Mouse (Mus musculus): ENCODE data around the gene Vgf. TPM values are rescaled to one million over a fixed set of nuclear protein-coding genes. Genes with fewer than 3 reads are reported as not detected.

The Vgf gene
- polyA plus RNA-seq (2015; fragmentation: Nextera tagmentation; extraction: Ambion mirVana): not detected in 2 replicates

DNA sequence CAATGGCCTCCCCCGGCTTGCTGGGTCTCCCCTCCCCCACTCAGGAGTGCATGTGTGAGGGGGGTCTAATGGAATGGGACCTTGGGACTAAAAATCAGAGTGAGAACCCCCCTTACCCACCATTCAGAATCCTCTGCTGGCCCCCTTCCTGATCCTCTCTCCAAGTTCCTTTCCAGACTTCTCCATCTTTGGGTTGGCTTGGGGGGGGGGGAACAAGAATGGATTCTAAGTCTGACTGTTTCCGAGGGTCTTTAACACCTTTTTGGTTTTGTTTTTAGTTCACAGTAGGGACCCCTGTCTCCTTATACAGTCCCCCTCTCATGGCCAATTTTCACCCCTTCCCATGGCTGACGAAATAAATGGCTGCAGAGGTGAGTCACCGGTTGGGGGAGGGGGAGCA, at the start of gene Vgf:
Gene Vgf (plus strand): TSS at position 301 of the 400 bp plus-strand sequence.

DNA sequence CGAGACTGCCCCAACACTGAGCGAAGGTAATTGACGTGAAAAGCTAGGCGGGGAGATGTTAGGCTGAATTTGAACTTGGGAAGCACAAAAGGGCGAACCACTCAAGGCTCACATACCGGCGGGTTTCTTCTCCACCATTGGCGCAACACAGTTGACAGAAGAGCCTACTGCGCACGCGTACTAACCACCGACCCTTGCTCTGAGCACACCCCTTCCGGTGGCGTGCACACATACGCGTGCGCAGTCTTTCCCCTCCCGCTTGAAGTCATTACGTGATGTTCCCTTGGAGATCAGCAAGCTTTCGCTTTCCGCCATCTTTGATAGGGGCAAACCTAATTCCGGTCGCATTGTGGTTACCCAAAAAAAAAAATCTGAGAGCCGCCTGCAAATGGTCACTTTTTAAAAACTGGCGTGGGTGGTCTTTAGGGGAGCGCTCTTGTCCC, 39.5 kb upstream of the Vgf start, which contains the start of gene Plod3:
Gene Plod3 (plus strand): TSS at position 325 of the 443 bp plus-strand sequence.

DNA sequence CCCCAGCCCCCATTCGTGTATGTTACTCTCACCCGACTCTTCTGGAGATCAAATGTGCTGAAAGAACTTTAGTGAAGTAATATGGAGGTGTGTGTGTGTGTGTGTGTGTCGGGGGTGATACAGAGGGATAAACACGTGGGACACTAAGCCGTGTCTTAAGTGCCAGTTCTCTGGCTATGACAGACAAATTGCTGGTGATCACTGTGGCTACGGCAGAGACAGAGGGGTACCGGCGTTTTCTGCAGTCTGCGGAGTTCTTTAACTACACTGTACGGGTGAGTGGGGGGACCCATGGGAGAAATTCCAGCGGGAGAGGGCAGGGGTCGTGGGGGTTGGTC, 38.3 kb upstream of the Vgf start, which contains the start of gene Znhit1:
Gene Znhit1 (minus strand): TSS at position 88 of the 338 bp plus-strand sequence.

GRCm38 (mm10) chr5:137045402-137046323, 19.5 kb downstream of the Vgf start, which contains the start of gene Ap1s1:
TSS of gene Ap1s1 (minus strand) at chr5:137046135.

GRCm38 (mm10) chr5:137072079-137072960, 46.1 kb downstream of the Vgf start, which contains the start of gene Serpine1:
TSS of gene Serpine1 (minus strand) at chr5:137072268.

MicroRNAs encoded within 50 kb of the gene (microRNA counts, 519-probe panel; counts per million panel counts)
- microRNA mmu-miR-702: 88.3 counts per million

Other genes with a start within 250 kb of the Vgf start
- gene Col26a1, start 143.2 kb upstream of the Vgf start, polyA plus RNA-seq (2015; fragmentation: Nextera tagmentation; extraction: Ambion mirVana): 12.4 and 16.5 TPM in 2 replicates
- gene Ift22, start 118.2 kb upstream of the Vgf start, polyA plus RNA-seq (2015; fragmentation: Nextera tagmentation; extraction: Ambion mirVana): 13.7 and 19.2 TPM in 2 replicates
- 287 and 303 TPM in 2 replicates for gene Fis1, start 73.1 kb upstream of the Vgf start, polyA plus RNA-seq (2015; fragmentation: Nextera tagmentation; extraction: Ambion mirVana)
- gene Cldn15, start 59.8 kb upstream of the Vgf start, polyA plus RNA-seq (2015; fragmentation: Nextera tagmentation; extraction: Ambion mirVana): 15.4 and 18.0 TPM in 2 replicates
- 12.3 and 18.6 TPM in 2 replicates for gene Plod3, start 39.4 kb upstream of the Vgf start, polyA plus RNA-seq (2015; fragmentation: Nextera tagmentation; extraction: Ambion mirVana)
- 57.5 and 58.6 TPM in 2 replicates for gene Znhit1, start 38.4 kb upstream of the Vgf start, polyA plus RNA-seq (2015; fragmentation: Nextera tagmentation; extraction: Ambion mirVana)
- gene Ap1s1, start 19.7 kb downstream of the Vgf start, polyA plus RNA-seq (2015; fragmentation: Nextera tagmentation; extraction: Ambion mirVana): 99.2 and 99.6 TPM in 2 replicates
- 0.06 TPM in 2 replicates for gene Serpine1, start 45.9 kb downstream of the Vgf start, polyA plus RNA-seq (2015; fragmentation: Nextera tagmentation; extraction: Ambion mirVana)
- gene Trim56, start 89.8 kb downstream of the Vgf start, polyA plus RNA-seq (2015; fragmentation: Nextera tagmentation; extraction: Ambion mirVana): 15.6 and 17.3 TPM in 2 replicates
- not detected in 2 replicates for gene Muc3, start 122.9 kb downstream of the Vgf start, polyA plus RNA-seq (2015; fragmentation: Nextera tagmentation; extraction: Ambion mirVana)
- gene Muc3a, start 186.0 kb downstream of the Vgf start, polyA plus RNA-seq (2015; fragmentation: Nextera tagmentation; extraction: Ambion mirVana): 0.11 and 0.23 TPM in 2 replicates

All from spleen, postnatal 0 days (tissue).